ENCODE assay signal across 14 mouse cellular contexts in genomic region chr12:81675557-81675956, GRCm38 (mm10). TPM values are rescaled to one million over a fixed set of nuclear protein-coding genes. Genes with fewer than 3 reads are reported as not detected.
"Had no signal": no experiment of that assay in that cellular context is flagged by ENCODE, and none has a peak within 500 bp of the region (broad histone marks: within the 10 kb centered on the region; RNA-seq: fewer than 3 reads in every experiment).

No protein-coding gene starts in this region.

- H3K27me3 ChIP-seq: limb, embryonic 13.5 days; midbrain, embryonic 13.5 days; neural tube, embryonic 13.5 days had no signal

- ATAC-seq: lung, postnatal 0 days; midbrain, embryonic 13.5 days had no signal

- DNase-seq: kidney, adult 11 months; kidney, adult 9 months; kidney, postnatal 36 days; layer of hippocampus, adult 9-11 months; layer of hippocampus, postnatal 36 days; left cerebral cortex, postnatal 4 days; lung, adult 2 months; lung, postnatal 36 days; thymus, postnatal 36 days had no signal

RNA-seq across cellular contexts. Expression of gene Ttc9, which starts 44.5 kb away (rescaled TPM):
- total RNA-seq: liver, adult 2 months had no signal
- polyA plus RNA-seq: liver, adult 2 months had no signal
